Mouse (Mus musculus): Measurements from ENCODE around the gene Cox8b. TPM values are rescaled to one million over a fixed set of nuclear protein-coding genes. Genes with fewer than 3 reads are reported as not detected.

Gene Cox8b
- total RNA-seq, 1 experiment from 2014 or later: not detected

DNA sequence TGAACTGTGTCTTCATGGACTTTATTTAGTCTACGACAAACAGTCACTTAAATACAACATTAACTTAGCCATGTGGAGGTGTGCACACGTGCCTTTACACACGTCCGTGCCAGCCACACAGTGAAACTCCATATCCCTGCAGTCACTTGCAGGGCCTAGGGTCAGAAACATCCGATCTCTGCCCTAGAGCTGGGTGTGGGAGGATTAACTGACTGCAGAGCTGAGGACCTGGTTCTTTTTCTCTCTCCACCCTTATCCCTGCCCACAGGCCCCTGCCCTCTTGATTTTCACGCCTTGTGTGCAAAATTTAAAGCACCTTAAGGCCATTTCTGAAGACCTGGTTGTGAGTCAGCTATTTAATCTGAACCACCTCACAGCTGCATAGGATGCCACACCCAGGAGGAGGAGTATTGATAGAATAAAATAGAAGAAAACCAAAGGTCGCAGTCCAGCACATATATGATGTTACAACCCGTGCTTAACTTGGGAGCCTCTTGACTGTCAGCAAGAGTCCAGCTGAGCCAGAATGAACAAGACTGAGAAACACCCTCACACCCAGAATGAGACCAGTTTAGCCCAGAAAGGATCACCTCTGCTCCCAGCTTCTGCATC lies 20.3 kb upstream of the Cox8b start, which contains the start of gene Nlrp6:
TSS of gene Nlrp6 (plus strand) at position 485 of the 612 bp plus-strand sequence.
- ATAC-seq (ENCODE audit: extremely low read depth, insufficient number of reproducible peaks, low FRiP score, poor library complexity, severe bottlenecking): no peak

DNA sequence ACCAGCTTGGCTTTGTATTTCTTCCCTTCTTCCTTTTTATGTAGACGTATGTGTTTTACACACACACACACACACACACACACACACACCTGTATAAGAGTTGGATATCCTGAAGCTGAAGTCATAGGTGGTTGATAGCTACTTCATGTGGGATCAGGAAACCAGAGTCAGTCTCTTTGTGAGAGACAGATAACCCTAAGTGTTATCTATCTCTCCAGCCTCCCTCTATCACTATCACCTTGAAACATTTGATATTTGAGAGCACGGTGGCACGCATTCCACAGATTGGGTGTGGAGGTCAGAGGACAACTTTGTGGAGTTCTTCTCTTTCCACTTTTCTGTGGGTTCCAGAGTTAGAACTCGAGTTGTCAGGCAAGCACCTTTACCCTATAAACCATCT lies 19.7 kb upstream of the Cox8b start:
- ATAC-seq (ENCODE audit: extremely low read depth, insufficient number of reproducible peaks, low FRiP score, poor library complexity, severe bottlenecking): no peak

- no peak for ATAC-seq (ENCODE audit: extremely low read depth, insufficient number of reproducible peaks, low FRiP score, poor library complexity, severe bottlenecking)
Measured at GRCm38 (mm10) chr7:140914031-140914690, 13.9 kb upstream of the Cox8b start.

- ATAC-seq (ENCODE audit: extremely low read depth, insufficient number of reproducible peaks, low FRiP score, poor library complexity, severe bottlenecking): no peak
Measured at GRCm38 (mm10) chr7:140912846-140913482, 12.7 kb upstream of the Cox8b start.

- no peak for ATAC-seq (ENCODE audit: extremely low read depth, insufficient number of reproducible peaks, low FRiP score, poor library complexity, severe bottlenecking)
Measured at GRCm38 (mm10) chr7:140912293-140912692, 12.0 kb upstream of the Cox8b start.

DNA sequence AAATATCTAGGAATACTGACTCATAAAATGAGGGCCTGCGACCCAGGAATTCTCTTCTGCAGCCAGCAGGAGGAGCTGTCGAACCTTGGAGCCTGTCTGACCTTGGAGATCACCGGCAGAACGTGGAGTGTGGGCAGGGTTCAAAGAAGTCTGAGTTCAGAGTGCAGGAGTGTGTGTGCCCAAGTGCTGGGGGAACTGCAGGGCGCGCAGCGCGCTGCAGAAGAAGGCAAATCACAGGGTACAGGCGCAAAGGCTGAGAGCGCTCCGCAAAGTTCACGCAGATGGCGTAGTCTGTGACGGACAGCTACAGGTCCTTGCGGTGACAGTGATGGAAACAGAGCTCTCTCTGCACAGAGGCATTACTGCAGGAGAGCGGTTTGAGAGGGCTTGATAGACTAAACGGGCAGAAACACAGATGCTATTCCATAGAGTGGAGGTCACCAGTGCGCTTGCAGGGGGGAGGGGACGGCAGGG lies 8.4 kb upstream of the Cox8b start:
- peak; percentile 84 for ATAC-seq (ENCODE audit: extremely low read depth, insufficient number of reproducible peaks, low FRiP score, poor library complexity, severe bottlenecking)

GRCm38 (mm10) chr7:140908181-140908580 lies 7.9 kb upstream of the Cox8b start:
- ATAC-seq (ENCODE audit: extremely low read depth, insufficient number of reproducible peaks, low FRiP score, poor library complexity, severe bottlenecking): no peak

GRCm38 (mm10) chr7:140907697-140908096 lies 7.5 kb upstream of the Cox8b start:
- ATAC-seq (ENCODE audit: extremely low read depth, insufficient number of reproducible peaks, low FRiP score, poor library complexity, severe bottlenecking): no peak

DNA sequence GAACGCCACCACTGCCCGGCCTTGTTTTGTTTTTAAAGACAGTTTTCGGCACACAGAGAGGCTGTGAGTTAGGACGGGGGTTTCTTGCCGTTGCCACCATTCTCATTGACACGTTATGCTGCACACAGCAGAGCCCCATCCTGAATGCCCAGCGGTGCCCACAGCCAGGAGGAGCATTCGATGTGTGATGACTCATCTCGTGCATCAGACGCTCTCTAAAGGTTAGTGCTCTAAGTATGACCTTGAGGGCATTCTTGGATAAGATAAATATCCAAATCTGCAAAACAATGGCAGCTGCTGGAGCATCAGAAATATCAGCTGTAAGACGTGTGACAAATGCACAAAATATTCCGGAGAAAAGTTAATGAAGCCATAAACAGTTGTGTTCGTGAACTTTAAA lies 6.9 kb upstream of the Cox8b start:
- no peak for ATAC-seq (ENCODE audit: extremely low read depth, insufficient number of reproducible peaks, low FRiP score, poor library complexity, severe bottlenecking)

GRCm38 (mm10) chr7:140905642-140906081 lies 5.4 kb upstream of the Cox8b start:
- ATAC-seq (ENCODE audit: extremely low read depth, insufficient number of reproducible peaks, low FRiP score, poor library complexity, severe bottlenecking): no peak

DNA sequence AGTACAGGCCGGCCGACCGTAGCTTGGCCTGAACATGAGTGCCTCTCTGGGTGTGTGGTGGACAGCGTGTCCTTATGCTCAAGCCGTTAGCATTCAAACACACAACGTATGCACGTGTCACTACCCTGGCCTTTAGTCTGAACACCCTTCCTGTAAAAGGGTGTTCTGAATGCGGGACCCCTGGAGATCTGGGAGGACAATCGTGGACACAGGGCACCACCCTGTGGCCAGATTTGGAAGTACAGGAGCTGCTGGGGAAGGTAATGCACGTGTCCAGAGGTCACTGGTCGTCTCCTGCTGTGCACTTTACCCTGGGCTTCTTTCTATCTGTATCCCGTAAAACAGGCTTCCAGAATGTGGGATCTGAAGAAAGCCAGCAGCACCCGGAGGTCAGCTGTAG lies 3.0 kb upstream of the Cox8b start:
- peak; percentile 53 for ATAC-seq (ENCODE audit: extremely low read depth, insufficient number of reproducible peaks, low FRiP score, poor library complexity, severe bottlenecking)

- no peak for ATAC-seq (ENCODE audit: extremely low read depth, insufficient number of reproducible peaks, low FRiP score, poor library complexity, severe bottlenecking)
Measured at GRCm38 (mm10) chr7:140902036-140902875, 2.0 kb upstream of the Cox8b start.

GRCm38 (mm10) chr7:140899121-140899520 lies 1.1 kb downstream of the Cox8b start:
- no peak for ATAC-seq (ENCODE audit: extremely low read depth, insufficient number of reproducible peaks, low FRiP score, poor library complexity, severe bottlenecking)

DNA sequence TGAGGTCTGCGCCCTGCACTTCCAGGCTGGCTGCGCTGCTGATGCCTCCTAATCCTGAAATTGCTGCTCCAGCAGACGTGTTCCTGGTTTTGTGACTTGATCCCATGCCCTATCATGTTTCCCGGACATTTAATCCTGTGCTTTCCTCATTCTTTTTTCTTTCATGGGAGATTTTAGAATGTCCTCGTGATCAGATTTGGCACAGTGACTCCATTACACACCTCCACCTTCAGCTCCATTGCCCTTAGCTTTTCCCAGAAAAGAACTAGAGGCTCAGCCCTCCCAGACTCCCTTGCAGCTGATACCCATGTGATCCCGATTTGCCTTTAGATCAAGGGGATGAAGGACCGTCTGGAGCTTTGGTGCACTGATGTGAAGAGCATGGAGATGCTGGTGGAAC lies 2.4 kb downstream of the Cox8b start:
- ATAC-seq (ENCODE audit: extremely low read depth, insufficient number of reproducible peaks, low FRiP score, poor library complexity, severe bottlenecking): no peak

DNA sequence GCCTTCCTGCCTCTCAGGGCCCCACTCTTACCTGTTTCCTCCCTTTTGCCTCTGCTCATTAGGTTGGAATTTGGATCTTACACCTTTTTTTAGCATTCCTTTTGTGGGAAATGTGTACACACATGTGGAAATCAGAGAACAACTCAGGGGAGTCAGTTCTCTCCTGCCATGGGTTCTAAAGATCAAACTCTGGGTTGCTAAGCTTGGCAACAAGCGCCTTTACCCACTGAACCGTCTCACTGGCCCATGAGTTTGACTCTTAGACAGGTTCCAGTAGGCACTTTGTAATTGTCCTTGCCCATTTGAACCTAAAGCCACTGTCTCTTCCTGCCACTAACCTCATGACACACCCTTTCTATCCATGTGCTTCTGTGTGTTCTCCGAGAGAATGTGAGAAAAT lies 5.6 kb downstream of the Cox8b start:
- ATAC-seq (ENCODE audit: extremely low read depth, insufficient number of reproducible peaks, low FRiP score, poor library complexity, severe bottlenecking): no peak

GRCm38 (mm10) chr7:140894031-140894430 lies 6.2 kb downstream of the Cox8b start:
- no peak for ATAC-seq (ENCODE audit: extremely low read depth, insufficient number of reproducible peaks, low FRiP score, poor library complexity, severe bottlenecking)

- ATAC-seq (ENCODE audit: extremely low read depth, insufficient number of reproducible peaks, low FRiP score, poor library complexity, severe bottlenecking): 0 out of 2 replicates have a peak, but pooled peaks have one; percentile 44
Measured at GRCm38 (mm10) chr7:140890636-140891035, 9.6 kb downstream of the Cox8b start.

- no peak for ATAC-seq (ENCODE audit: extremely low read depth, insufficient number of reproducible peaks, low FRiP score, poor library complexity, severe bottlenecking)
Measured at GRCm38 (mm10) chr7:140882469-140882803, 17.8 kb downstream of the Cox8b start.

- peak; percentile 90 for ATAC-seq (ENCODE audit: extremely low read depth, insufficient number of reproducible peaks, low FRiP score, poor library complexity, severe bottlenecking)
Measured at GRCm38 (mm10) chr7:140881696-140882468, 18.4 kb downstream of the Cox8b start, which contains the start of the genes Psmd13 and Sirt3. TSS of gene Psmd13 (plus strand) at chr7:140881968. TSS of gene Sirt3 (minus strand) at chr7:140882309.

Measured in neutrophil, adult 5-6 weeks (primary cell).